11 mouse cellular contexts compared by ENCODE assay signal in genomic region chr7:96971027-96971996, GRCm38 (mm10). TPM values are rescaled to one million over a fixed set of nuclear protein-coding genes. Genes with fewer than 3 reads are reported as not detected.
A peak's percentile ranks its signal among the peaks of the same experiment; 100 is the strongest.
DNase-seq lines count a peak whose midpoint lies in the region; ATAC-seq and TF ChIP-seq lines count a peak whose summit lies in the region.
"Had no signal": no experiment of that assay in that cellular context is flagged by ENCODE, and none has a peak within 500 bp of the region (broad histone marks: within the 10 kb centered on the region; RNA-seq: fewer than 3 reads in every experiment).

No protein-coding gene starts in this region.

- peak; percentile 18 for DNase-seq in midbrain, embryonic 14.5 days
- no peak for DNase-seq in midbrain, embryonic 10.5 days (ENCODE audit: low spot score)
- peak; percentile 11 to 21 for DNase-seq in heart, postnatal 36 days
- DNase-seq in left cerebral cortex, adult 11 months (ENCODE audit: low spot score), result no peak
- no peak for DNase-seq in cerebellum, adult 11-12 months
- DNase-seq: cerebellum, adult 11 months had no signal

- no peaks in the 10 kb centered on the region for H3K4me1 ChIP-seq in midbrain, embryonic 14.5 days (ENCODE audit: control insufficient read depth, insufficient read depth, low read length)
- peaks cover 13% of the 10 kb centered on the region for H3K4me1 ChIP-seq in midbrain, embryonic 10.5 days
- H3K4me1 ChIP-seq in liver, embryonic 16.5 days (ENCODE audit: control insufficient read depth, low read depth, low read length), result peaks cover 30% of the 10 kb centered on the region
- H3K4me1 ChIP-seq in small intestine, adult 2 months (ENCODE audit: control insufficient read depth, insufficient read depth, insufficient read length, low read length), result peaks cover 3% of the 10 kb centered on the region

- ATAC-seq in midbrain, embryonic 14.5 days (ENCODE audit: low FRiP score, low TSS enrichment), result no peak
- peak; percentile 42 for ATAC-seq in liver, embryonic 16.5 days (ENCODE audit: low read depth)
- ATAC-seq in inflammation-experienced regulatory T-cells, adult 6 months, result no peak

- H3K27me3 ChIP-seq in midbrain, embryonic 14.5 days (ENCODE audit: control insufficient read depth, insufficient read depth, low read length), result no peaks in the 10 kb centered on the region
- H3K27me3 ChIP-seq in midbrain, embryonic 10.5 days (ENCODE audit: low read depth, poor library complexity, severe bottlenecking), result no peaks in the 10 kb centered on the region
- H3K27me3 ChIP-seq in liver, embryonic 16.5 days (ENCODE audit: control insufficient read depth, insufficient read depth, low read depth, low read length), result no peaks in the 10 kb centered on the region
- no peaks in the 10 kb centered on the region for H3K27me3 ChIP-seq in small intestine, adult 2 months (ENCODE audit: control insufficient read depth, insufficient read depth, low read length)
- H3K27me3 ChIP-seq: megakaryocyte, embryonic 14.5 days had no signal

- no peak overlapping the region for H3K4me2 ChIP-seq in midbrain, embryonic 14.5 days (ENCODE audit: low read length)
- peak overlapping the region; percentile 47 for H3K4me2 ChIP-seq in liver, embryonic 16.5 days (ENCODE audit: low read depth, low read length)

- intact Hi-C loops in heart, postnatal 36 days (cut with DNase I), result no loop called here

- H3K27ac ChIP-seq in midbrain, embryonic 14.5 days (replicated peaks; ENCODE audit: low read depth, low read length), result no peak overlapping the region
- no peak overlapping the region for H3K27ac ChIP-seq in midbrain, embryonic 10.5 days (replicated peaks)
- H3K27ac ChIP-seq in liver, embryonic 16.5 days (ENCODE audit: low read length), result peak overlapping the region; percentile 55
- no peak overlapping the region for H3K27ac ChIP-seq in small intestine, adult 2 months (ENCODE audit: insufficient read depth, low read depth, low read length)
- H3K27ac ChIP-seq: forebrain, embryonic 10.5 days had no signal

- no peak for TF ChIP-seq POLR2A in small intestine, adult 2 months (IDR thresholded peaks at IDR 0.05; ENCODE audit: low read depth, low read length)

- no peaks in the 10 kb centered on the region for H3K36me3 ChIP-seq in midbrain, embryonic 14.5 days (ENCODE audit: control insufficient read depth, insufficient read depth, low read length)
- peaks cover 7% of the 10 kb centered on the region; the same call in 1 of the 2 replicates for H3K36me3 ChIP-seq in midbrain, embryonic 10.5 days
- no peaks in the 10 kb centered on the region; the same call in 1 of the 2 replicates for H3K36me3 ChIP-seq in liver, embryonic 16.5 days (ENCODE audit: control insufficient read depth, insufficient read depth)
- H3K36me3 ChIP-seq in small intestine, adult 2 months (ENCODE audit: control insufficient read depth, insufficient read depth, low read length), result no peaks in the 10 kb centered on the region

- H3K9me3 ChIP-seq in midbrain, embryonic 14.5 days (ENCODE audit: control insufficient read depth, low read length), result no peaks in the 10 kb centered on the region
- H3K9me3 ChIP-seq in midbrain, embryonic 10.5 days (replicated peaks), result no peaks in the 10 kb centered on the region
- H3K9me3 ChIP-seq in liver, embryonic 16.5 days (replicated peaks; ENCODE audit: control insufficient read depth, low read length), result no peaks in the 10 kb centered on the region
- H3K9me3 ChIP-seq: forebrain, embryonic 10.5 days; megakaryocyte, embryonic 14.5 days had no signal

- no peak overlapping the region for H3K4me3 ChIP-seq in midbrain, embryonic 14.5 days (replicated peaks; ENCODE audit: low read depth, low read length)
- H3K4me3 ChIP-seq in midbrain, embryonic 10.5 days, result no peak overlapping the region
- no peak overlapping the region for H3K4me3 ChIP-seq in liver, embryonic 16.5 days (ENCODE audit: low read depth, low read length)
- H3K4me3 ChIP-seq in small intestine, adult 2 months (ENCODE audit: low read depth, low read length), result 0 out of 2 replicates have a peak overlapping the region, but pooled peaks have one; percentile 0
- H3K4me3 ChIP-seq: forebrain, embryonic 10.5 days; megakaryocyte, embryonic 14.5 days had no signal

- no peak for TF ChIP-seq CTCF in small intestine, adult 2 months (IDR thresholded peaks at IDR 0.05; ENCODE audit: extremely low read depth, insufficient read length, insufficient replicate concordance, low read depth, low read length)

- H3K9ac ChIP-seq in midbrain, embryonic 14.5 days (replicated peaks; ENCODE audit: low read length), result no peak overlapping the region
- H3K9ac ChIP-seq in liver, embryonic 16.5 days (ENCODE audit: low read depth, low read length), result peak overlapping the region; percentile 34; the same call in 1 of the 2 replicates

- 77% methylated on average over 21 of the region's 21 CpGs for WGBS in midbrain, embryonic 14.5 days
- 76% methylated on average over 21 of the region's 21 CpGs for WGBS in midbrain, embryonic 10.5 days
- WGBS in liver, embryonic 16.5 days (ENCODE audit: insufficient replicate concordance), result 40% methylated on average over 21 of the region's 21 CpGs
- 81% methylated on average over 21 of the region's 21 CpGs for WGBS in small intestine, adult 2 months

RNA-seq across cellular contexts. Expression of gene Nars2, which starts 20.0 kb away (rescaled TPM):
- 16.5 and 18.6 TPM in 2 replicates for polyA plus RNA-seq in midbrain, embryonic 14.5 days (2014; fragmentation: Nextera tagmentation; extraction: Ambion mirVana)
- polyA plus RNA-seq in midbrain, embryonic 10.5 days (2016; fragmentation: Nextera tagmentation; extraction: Ambion mirVana), result 24.4 and 26.1 TPM in 2 replicates
- total RNA-seq in heart, postnatal 36 days (2021), result 10 to 100 TPM; 16.4 to 18.7 TPM
- 14.0 and 14.4 TPM in 2 replicates for polyA plus RNA-seq in liver, embryonic 16.5 days (2015; fragmentation: Nextera tagmentation; extraction: Ambion mirVana)
- 0.90 and 1.1 TPM in 2 replicates for polyA plus RNA-seq in small intestine, adult 2 months (2012; rRNA removed)
- 1 to 10 TPM; 7.2 to 9.7 (median 7.7) TPM for polyA plus RNA-seq in inflammation-experienced regulatory T-cells, adult 6 months (2017; shearing (Covaris generic))

Comparison
In these comparisons a context has a peak if more than half of its experiments do, and no peak if none do; other contexts are left out.
1. DNase-seq: peak in midbrain, embryonic 14.5 days (single experiment) and heart, postnatal 36 days (2 of 2); none in midbrain, embryonic 10.5 days (single experiment), left cerebral cortex, adult 11 months (single experiment) and cerebellum, adult 11-12 months (single experiment).